Mouse (Mus musculus) ES-E14 (cell line): ENCODE results near the gene Adcy7.

Source experiments
- CHD2 ChIP-seq: IDR thresholded peaks from 2 replicates; pipeline ENCODE4 v1.6.1; 2014; ENCODE audit warnings: mild to moderate bottlenecking, low read depth, low read length, inconsistent platforms
- HCFC1 ChIP-seq: IDR thresholded peaks from 2 replicates; pipeline ENCODE4 v1.6.1; 2012; ENCODE audit warnings: low read length, inconsistent platforms, borderline replicate concordance; ENCODE audit not compliant: insufficient read depth
- MAFK ChIP-seq: IDR thresholded peaks from 2 replicates; pipeline ENCODE4 v1.6.1; 2014; ENCODE audit warnings: mild to moderate bottlenecking, low read depth, low read length, inconsistent platforms; ENCODE audit not compliant: insufficient read depth
- ZC3H11A ChIP-seq: IDR thresholded peaks from 2 replicates; pipeline ENCODE4 v1.6.1; 2012; ENCODE audit warnings: low read depth, mild to moderate bottlenecking, inconsistent platforms, low read length, borderline replicate concordance
- ZNF384 ChIP-seq: IDR thresholded peaks from 2 replicates; pipeline ENCODE4 v1.6.1; 2012; ENCODE audit warnings: low read depth, low read length, inconsistent platforms

DNA sequence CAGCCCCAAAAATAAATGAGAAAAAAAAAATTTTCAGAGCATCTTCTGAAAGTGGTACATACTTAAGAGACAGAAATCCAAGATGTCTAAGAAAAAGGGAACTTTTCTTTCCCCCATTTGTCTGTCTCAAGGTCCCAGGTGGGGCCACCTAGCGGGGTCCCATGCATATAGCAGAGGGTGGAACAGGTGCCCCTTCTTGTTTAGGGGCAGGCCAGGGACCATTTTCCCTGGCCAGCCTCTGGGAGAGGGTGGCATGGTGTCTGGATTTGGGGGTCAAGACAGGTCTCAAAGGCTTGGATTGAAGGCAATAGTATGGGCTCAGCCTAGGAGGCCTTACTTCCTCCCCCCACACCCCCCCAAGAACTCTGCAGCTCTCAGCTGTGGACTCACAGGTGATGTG, 17.7 kb downstream of the Adcy7 start:
- no peak for TF ChIP-seq ZNF384
- TF ChIP-seq MAFK = no peak
- no peak for TF ChIP-seq ZC3H11A
- TF ChIP-seq CHD2 = no peak
- no peak for TF ChIP-seq HCFC1
